Mouse (Mus musculus) lung, postnatal 4 days (tissue): Measurements from ENCODE around the gene Gpsm3.
"Not testable (repeated sequence)": the region's sequence is repeated elsewhere in the genome, so short reads cannot be mapped to it uniquely, and the experiment has no call there.

Experiments used
- DNase-seq, 2 experiments: peaks; one replicate each; pipeline ENCODE4 v3.0.0; 2021

Gene Gpsm3

GRCm38 (mm10) chr17:34589681-34590101, at the start of gene Gpsm3:
Gene Gpsm3 (plus strand): TSS chr17:34589806.
- DNase-seq: peak; percentile 80 to 85

- DNase-seq: not testable (repeated sequence)
Observed at GRCm38 (mm10) chr17:34543567-34543966, 46.0 kb upstream of the Gpsm3 start.

- no peak for DNase-seq
Observed at GRCm38 (mm10) chr17:34546797-34547196, 42.8 kb upstream of the Gpsm3 start.

- DNase-seq: no peak
Observed at GRCm38 (mm10) chr17:34547601-34548000, 42.0 kb upstream of the Gpsm3 start.

- no peak for DNase-seq
Observed at GRCm38 (mm10) chr17:34549156-34549555, 40.5 kb upstream of the Gpsm3 start.

GRCm38 (mm10) chr17:34549843-34550242, 39.8 kb upstream of the Gpsm3 start:
- no peak for DNase-seq

- DNase-seq: peak; percentile 76 to 87
Observed at GRCm38 (mm10) chr17:34555483-34555882, 34.1 kb upstream of the Gpsm3 start.

GRCm38 (mm10) chr17:34556406-34556805, 33.2 kb upstream of the Gpsm3 start:
- no peak for DNase-seq

- DNase-seq: no peak
Observed at GRCm38 (mm10) chr17:34557411-34557810, 32.2 kb upstream of the Gpsm3 start.

GRCm38 (mm10) chr17:34559116-34559515, 30.5 kb upstream of the Gpsm3 start:
- DNase-seq: peak; percentile 29 to 51

GRCm38 (mm10) chr17:34559895-34560294, 29.7 kb upstream of the Gpsm3 start:
- DNase-seq: no peak

GRCm38 (mm10) chr17:34560438-34560837, 29.2 kb upstream of the Gpsm3 start:
- DNase-seq: no peak

- DNase-seq: no peak
Observed at GRCm38 (mm10) chr17:34561200-34561599, 28.4 kb upstream of the Gpsm3 start.

GRCm38 (mm10) chr17:34562595-34562994, 27.0 kb upstream of the Gpsm3 start:
- no peak for DNase-seq

- DNase-seq: no peak
Observed at GRCm38 (mm10) chr17:34563354-34563753, 26.3 kb upstream of the Gpsm3 start.

GRCm38 (mm10) chr17:34564003-34564421, 25.6 kb upstream of the Gpsm3 start, which contains the start of gene Notch4:
Gene Notch4 (plus strand): TSS chr17:34564268.
- peak; percentile 70 to 85 for DNase-seq

- DNase-seq: peak; percentile 67 to 83
Observed at GRCm38 (mm10) chr17:34564796-34565195, 24.8 kb upstream of the Gpsm3 start.

GRCm38 (mm10) chr17:34567311-34567710, 22.3 kb upstream of the Gpsm3 start:
- DNase-seq: no peak

- DNase-seq: no peak
Observed at GRCm38 (mm10) chr17:34568421-34568820, 21.2 kb upstream of the Gpsm3 start.

GRCm38 (mm10) chr17:34569919-34570318, 19.7 kb upstream of the Gpsm3 start:
- DNase-seq: no peak

- no peak for DNase-seq
Observed at GRCm38 (mm10) chr17:34571875-34572274, 17.7 kb upstream of the Gpsm3 start.

GRCm38 (mm10) chr17:34572361-34572760, 17.2 kb upstream of the Gpsm3 start:
- no peak for DNase-seq

GRCm38 (mm10) chr17:34576577-34576976, 13.0 kb upstream of the Gpsm3 start:
- DNase-seq: no peak

GRCm38 (mm10) chr17:34578070-34578469, 11.5 kb upstream of the Gpsm3 start:
- no peak for DNase-seq

- no peak for DNase-seq
Observed at GRCm38 (mm10) chr17:34582528-34582927, 7.1 kb upstream of the Gpsm3 start.

- DNase-seq: peak in 1 of 2 experiments; percentile 57
Observed at GRCm38 (mm10) chr17:34583397-34583796, 6.2 kb upstream of the Gpsm3 start.
